Mouse (Mus musculus): ENCODE measurements at regions not wholly inside any gene's neighbourhood (a gene's known extent, or its start where the extent isn't known, plus 50 kb on each side); places are given as distances from the start of the nearest gene placed in this dataset.

DNA sequence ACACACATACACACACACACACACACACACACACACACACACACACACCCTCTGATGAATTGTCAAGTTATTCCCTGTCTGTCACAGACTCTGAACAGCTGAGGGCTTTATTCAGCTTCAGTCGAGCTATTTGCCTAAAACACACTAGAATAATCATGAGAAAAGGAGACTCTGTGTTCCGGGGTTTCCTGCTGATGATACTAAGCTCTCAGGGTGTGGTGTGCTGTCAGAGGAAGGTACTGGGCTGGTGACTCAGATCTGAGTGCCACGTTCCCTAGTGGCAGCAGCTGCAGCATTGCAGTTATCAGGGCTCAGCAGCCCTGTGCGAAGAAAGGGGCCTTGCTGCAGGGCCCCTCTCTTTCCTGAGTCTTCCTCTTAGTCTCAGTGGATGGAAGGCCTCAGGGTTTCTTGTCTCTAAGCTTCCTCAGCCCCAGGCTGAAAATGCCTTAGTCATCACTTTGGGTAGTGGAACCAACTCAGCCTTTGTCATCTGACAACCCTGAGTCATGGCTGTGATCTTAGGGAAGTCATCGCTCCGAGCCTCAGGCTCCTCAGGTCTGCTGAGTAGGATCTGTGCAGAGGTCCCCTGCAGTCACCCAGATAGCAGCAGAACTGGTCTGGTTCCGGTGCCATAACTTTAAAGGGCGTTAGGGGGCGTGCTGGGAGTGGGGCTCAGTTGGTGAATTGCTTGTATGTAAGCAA, 106.8 kb upstream of the Lrfn2 start:
- no peak for ATAC-seq (replicated peaks; ENCODE audit: insufficient number of reproducible peaks, low FRiP score, low TSS enrichment, poor library complexity, severe bottlenecking)

DNA sequence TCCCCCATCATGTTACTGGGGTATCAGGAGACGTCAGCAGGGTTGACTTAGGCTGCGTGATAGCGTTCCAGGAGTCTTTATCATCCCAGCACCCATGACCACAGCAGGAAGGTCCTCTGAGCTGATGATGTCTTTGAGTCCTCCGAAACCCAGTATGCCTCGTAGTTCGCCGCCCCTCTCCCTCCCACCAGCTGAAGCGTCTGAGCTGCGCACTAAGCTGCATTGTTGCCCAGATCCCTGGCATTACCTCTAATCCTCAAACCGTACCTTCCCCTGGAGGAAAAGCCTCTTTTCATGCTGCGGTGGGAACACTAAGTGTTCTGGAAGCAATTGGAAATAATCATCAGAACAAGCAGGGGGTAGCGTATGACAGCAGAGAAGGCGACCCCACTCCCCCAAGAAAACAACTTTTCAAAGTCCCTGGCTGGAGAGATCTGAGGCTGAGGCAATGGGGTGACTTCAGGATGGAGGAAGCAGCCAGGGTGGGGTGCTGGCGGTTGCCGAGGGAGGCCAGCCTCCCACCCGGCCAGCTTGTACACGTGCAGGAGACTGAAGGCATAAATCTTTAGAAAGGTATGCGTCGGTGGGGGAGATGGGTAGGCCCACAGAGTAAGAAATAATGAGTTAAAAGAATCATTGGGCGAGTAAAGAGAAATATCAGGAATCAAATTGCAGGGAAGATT, 93.7 kb upstream of the Lrfn2 start:
- ATAC-seq (replicated peaks; ENCODE audit: insufficient number of reproducible peaks, low FRiP score, low TSS enrichment, poor library complexity, severe bottlenecking), result no peak

DNA sequence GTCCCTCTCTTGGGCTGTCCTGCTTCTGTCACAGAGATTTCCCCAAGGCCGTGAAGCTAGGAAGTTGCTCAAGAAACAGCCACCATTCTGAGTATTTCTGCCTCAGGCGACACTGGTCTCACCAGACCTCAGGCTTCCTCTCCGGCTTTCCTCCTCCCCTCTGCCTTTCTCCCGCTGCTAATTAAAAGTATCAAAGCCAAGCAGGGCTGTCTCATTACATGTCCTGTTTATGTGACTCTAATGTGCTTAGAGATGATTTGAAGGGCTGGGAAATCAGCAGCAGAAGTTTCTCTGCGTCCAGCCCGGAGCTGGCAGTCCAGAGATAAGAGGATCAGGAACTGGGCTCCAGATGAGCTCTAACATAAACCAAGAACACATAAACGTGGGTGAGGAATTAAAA, 84.3 kb upstream of the Lrfn2 start:
- ATAC-seq (replicated peaks; ENCODE audit: insufficient number of reproducible peaks, low FRiP score, low TSS enrichment, poor library complexity, severe bottlenecking), result no peak

DNA sequence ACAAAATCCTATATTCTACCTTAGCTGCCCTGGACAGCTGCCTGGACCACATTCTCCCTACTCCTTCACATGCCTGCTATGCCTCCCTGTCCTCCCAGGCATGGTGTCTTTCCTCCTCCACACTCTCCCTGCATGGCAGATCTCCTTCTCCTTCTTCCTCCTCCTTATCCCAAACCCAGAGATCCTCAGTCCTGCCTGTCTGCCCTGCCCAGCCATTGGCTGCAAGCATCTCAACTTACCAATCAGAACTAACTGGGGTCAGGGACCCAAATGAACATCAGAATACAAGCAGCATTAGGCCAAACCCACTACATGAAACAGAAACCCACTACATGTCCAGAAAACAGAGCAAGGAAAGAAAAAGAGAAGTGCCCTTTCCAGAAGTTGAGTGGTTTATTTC, 81.3 kb upstream of the Lrfn2 start:
- no peak for ATAC-seq (replicated peaks; ENCODE audit: insufficient number of reproducible peaks, low FRiP score, low TSS enrichment, poor library complexity, severe bottlenecking)

DNA sequence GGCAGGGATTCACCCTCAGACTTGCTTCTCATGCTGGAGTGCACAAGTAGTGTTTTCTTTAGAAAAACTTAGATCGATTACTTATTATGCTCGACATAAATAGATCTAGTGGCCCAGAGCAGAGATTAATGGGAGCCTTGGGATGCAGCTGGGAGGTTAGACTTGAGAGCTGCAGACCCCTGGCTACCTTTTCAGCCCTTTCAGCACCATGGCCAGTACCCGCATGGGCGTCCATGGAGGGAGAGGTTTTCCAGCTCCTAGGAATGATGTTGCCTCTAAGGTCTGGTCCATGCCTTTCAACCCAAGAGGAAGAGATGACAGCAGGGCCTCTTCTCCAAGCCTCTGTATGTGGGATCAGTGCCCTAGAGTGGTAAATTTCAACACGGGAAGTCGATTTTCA, 73.3 kb upstream of the Lrfn2 start:
- no peak for ATAC-seq (replicated peaks; ENCODE audit: insufficient number of reproducible peaks, low FRiP score, low TSS enrichment, poor library complexity, severe bottlenecking)

DNA sequence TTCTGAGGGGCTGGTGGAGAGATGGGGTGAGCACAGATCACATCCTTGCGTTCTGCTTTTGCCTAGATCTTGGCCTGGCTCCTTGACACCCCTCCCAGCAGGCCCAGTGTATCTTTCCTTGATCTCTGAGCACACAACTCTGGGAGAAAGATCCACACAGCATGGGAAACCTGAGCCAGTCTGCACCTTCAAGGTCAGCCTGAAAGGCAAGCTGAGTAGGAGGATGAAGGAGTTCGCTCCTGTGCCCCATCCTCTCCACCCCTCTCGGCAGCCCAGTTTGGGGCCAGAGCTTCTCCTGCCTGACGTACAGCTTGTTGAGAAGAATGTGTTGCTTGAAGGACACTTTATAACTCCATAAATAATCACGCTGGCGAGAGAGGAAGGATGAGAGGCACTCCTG, 61.7 kb upstream of the Lrfn2 start:
- no peak for ATAC-seq (replicated peaks; ENCODE audit: insufficient number of reproducible peaks, low FRiP score, low TSS enrichment, poor library complexity, severe bottlenecking)

DNA sequence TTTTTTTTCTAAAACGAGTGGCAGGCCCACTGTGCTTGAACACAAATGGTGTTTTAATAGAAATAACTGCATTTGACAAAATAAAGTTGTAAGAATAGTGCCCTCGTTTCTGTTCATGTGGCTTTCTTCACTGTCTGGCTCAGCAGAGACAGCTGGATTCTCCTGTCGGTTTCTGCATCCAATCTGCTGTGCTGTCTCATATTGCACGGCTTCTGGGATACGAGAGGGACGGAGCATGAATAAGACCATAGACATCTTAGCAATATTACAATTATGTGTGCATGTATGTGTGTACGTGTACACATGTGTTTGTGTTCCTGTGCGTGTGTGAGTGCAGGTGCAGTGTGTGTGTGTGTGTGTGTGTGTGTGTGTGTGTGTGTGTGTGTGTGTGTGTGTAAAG, 54.7 kb upstream of the Lrfn2 start:
- ATAC-seq (replicated peaks; ENCODE audit: insufficient number of reproducible peaks, low FRiP score, low TSS enrichment, poor library complexity, severe bottlenecking), result no peak

DNA sequence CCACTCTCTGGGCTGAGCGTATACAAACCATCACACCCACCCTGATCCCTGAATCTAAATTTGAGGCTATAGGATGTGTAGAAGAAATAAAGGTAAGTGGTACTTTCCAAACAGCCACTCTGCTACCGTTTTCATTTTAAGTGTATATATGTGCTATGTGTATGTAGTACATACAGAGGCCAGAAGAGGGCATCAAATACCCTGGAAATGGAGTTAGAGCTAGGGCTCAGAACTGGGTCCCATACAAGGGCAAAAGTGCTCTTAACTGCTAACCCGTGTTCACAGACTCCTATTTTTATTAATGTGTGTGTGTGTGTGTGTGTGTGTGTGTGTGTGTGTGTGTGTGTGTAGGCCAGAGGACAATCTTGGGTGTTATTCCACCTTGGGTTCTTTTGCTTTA, 51.6 kb upstream of the Lrfn2 start:
- ATAC-seq (replicated peaks; ENCODE audit: insufficient number of reproducible peaks, low FRiP score, low TSS enrichment, poor library complexity, severe bottlenecking), result no peak

DNA sequence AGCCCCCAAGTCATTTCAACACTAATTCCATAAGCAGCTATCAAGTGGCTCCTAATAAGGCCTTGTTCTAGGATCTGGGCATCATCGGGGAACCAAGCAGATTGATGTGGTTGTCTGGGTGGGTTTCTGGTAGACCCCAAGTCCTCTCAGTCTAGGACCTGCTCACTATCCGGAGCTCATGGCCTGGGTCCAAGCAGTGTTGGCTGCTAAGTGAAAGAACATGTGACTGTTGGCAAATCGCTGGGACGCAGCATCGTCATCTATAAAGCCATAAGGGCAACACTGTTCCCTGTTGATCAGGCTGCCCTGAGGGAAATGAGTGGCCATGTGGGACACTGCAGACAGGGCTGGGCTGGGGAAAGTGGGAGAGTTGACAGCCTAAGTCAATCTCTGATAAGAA, 50.2 kb upstream of the Lrfn2 start:
- no peak for ATAC-seq (replicated peaks; ENCODE audit: insufficient number of reproducible peaks, low FRiP score, low TSS enrichment, poor library complexity, severe bottlenecking)
